Mouse (Mus musculus): ENCODE measurements around the gene Itga5. TPM values are rescaled to one million over a fixed set of nuclear protein-coding genes. Genes with fewer than 3 reads are reported as not detected.

Itga5 gene
- polyA plus RNA-seq, 1 experiment from 2014 or later = 30.0 TPM

DNA sequence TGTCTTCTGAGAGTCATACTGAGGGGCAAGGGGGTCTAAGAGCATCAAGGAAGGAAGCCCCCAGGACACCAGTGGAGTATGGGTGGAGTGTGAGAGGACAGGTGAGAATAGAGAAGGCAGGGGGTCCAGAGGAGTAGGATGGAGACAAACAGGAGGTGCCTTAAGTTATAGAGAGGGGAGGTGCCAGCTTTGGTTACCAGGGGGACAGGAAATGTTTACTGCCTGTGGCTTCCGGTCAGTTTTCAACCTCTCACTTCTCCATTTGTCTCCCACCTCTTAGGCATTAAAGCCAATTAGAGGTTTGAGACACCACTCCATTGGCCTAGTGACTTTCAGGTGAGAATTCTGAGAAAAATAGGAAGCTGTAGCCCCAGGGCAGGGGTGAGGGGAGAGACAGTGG, 5.3 kb downstream of the Itga5 start:
- H3K9me3 ChIP-seq (ENCODE audit: low read length) = no peaks in the 10 kb centered on the region
- no peak for DNase-seq (ENCODE audit: low spot score)
- no peak overlapping the region for H3K4me3 ChIP-seq (ENCODE audit: low read depth, low read length)
- no peak overlapping the region for H3K27ac ChIP-seq (ENCODE audit: low read length)
- H3K36me3 ChIP-seq (ENCODE audit: insufficient read depth, low read length) = 0 out of 2 replicates have a peak, but pooled peaks cover 5% of the 10 kb centered on the region
- WGBS = 39% methylated on average over 1 of the region's 1 CpGs
- no peak overlapping the region for H3K9ac ChIP-seq (replicated peaks; ENCODE audit: low read depth)
- no peak for ATAC-seq
- no peaks in the 10 kb centered on the region for H3K27me3 ChIP-seq (replicated peaks; ENCODE audit: insufficient read depth, low read length)
- TF ChIP-seq CTCF (IDR thresholded peaks at IDR 0.05) (no peak), EP300 (IDR thresholded peaks at IDR 0.05) (no peak)
- H3K4me1 ChIP-seq (ENCODE audit: insufficient read depth, low read depth, low read length) = peaks cover 3% of the 10 kb centered on the region; the same call in 1 of the 2 replicates
- no peak overlapping the region for H3K4me2 ChIP-seq (replicated peaks; ENCODE audit: low read depth, low read length)

DNA sequence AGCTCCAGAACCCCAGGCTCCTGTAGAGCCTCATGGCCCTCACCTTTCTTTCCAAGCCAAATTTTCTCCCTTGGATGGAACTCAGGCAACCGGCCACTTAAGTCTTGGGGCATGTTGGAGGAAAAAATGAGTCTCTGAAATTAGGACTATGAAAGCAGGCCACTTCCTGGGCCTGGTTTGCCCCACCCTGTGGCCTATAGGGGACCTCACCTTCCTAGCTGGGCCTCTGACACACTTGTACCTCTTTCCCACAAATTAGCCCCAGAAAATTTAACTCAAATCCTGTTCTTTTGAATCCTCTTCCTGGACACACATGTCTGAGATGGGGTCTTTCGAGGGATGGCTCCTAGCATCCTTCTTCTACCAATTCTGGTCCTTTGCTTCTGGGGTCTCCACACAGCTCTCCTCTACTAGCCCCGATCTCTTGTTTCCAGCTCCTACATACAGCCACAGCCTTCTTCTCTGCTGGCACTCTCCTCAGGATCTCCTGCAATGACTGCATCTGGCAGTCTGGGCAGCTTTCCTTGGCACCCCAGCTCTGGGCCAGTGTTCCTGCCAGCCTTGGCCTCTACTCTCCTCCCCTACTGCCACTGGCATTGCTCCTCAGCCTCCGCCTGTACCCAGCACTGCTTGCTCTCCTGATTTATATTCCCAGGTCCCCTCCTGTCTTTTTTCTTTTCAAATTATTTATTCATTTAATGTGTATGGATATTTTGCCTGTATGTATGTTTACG, 6.5 kb downstream of the Itga5 start:
- TF ChIP-seq EP300 (IDR thresholded peaks at IDR 0.05) = no peak
- TF ChIP-seq CTCF (IDR thresholded peaks at IDR 0.05) = no peak
- DNase-seq (ENCODE audit: low spot score) = no peak
- H3K4me1 ChIP-seq (ENCODE audit: insufficient read depth, low read depth, low read length) = peaks cover 3% of the 10 kb centered on the region; the same call in 1 of the 2 replicates

DNA sequence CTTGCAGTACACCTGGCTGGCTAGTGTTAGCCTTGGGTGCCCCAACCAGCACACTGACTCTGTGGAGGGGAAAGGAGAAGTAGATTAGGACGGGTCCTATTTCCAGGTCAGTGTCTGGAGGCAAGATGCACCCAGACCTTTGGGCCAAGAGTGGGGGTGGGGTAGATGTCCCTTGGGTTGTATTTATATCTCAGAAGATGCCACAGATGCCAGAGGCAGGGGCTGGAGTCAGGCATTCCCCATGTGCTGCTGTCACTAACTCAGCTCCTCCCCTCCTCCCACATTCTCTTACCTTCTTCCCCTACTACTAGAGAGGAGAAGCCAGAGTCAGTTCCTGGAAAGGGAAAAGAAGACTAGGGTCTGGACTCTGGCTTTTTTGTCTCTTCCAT, 7.4 kb downstream of the Itga5 start:
- peaks cover 5% of the 10 kb centered on the region; the same call in 1 of the 2 replicates for H3K36me3 ChIP-seq (ENCODE audit: insufficient read depth, low read length)
- H3K9ac ChIP-seq (replicated peaks; ENCODE audit: low read depth) = no peak overlapping the region
- no peaks in the 10 kb centered on the region for H3K27me3 ChIP-seq (replicated peaks; ENCODE audit: insufficient read depth, low read length)
- H3K9me3 ChIP-seq (ENCODE audit: low read length) = no peaks in the 10 kb centered on the region
- H3K4me1 ChIP-seq (ENCODE audit: insufficient read depth, low read depth, low read length) = peaks cover 3% of the 10 kb centered on the region; the same call in 1 of the 2 replicates
- H3K4me2 ChIP-seq (replicated peaks; ENCODE audit: low read depth, low read length) = no peak overlapping the region
- DNase-seq (ENCODE audit: low spot score) = no peak
- WGBS = 29% methylated on average over 1 of the region's 1 CpGs
- no peak overlapping the region for H3K27ac ChIP-seq (ENCODE audit: low read length)
- H3K4me3 ChIP-seq (ENCODE audit: low read depth, low read length) = no peak overlapping the region
- TF ChIP-seq CTCF (IDR thresholded peaks at IDR 0.05) (no peak), EP300 (IDR thresholded peaks at IDR 0.05) (no peak)
- no peak for ATAC-seq

More for the DNA sequence above, 6.5 kb downstream of the Itga5 start:
- ATAC-seq = no peak
- Histone ChIP-seq H3K4me2 (replicated peaks; ENCODE audit: low read depth, low read length) (no peak overlapping the region), H3K36me3 (ENCODE audit: insufficient read depth, low read length) (0 out of 2 replicates have a peak, but pooled peaks cover 5% of the 10 kb centered on the region), H3K27ac (ENCODE audit: low read length) (no peak overlapping the region), H3K9ac (replicated peaks; ENCODE audit: low read depth) (no peak overlapping the region), H3K9me3 (ENCODE audit: low read length) (no peaks in the 10 kb centered on the region), H3K4me3 (ENCODE audit: low read depth, low read length) (no peak overlapping the region), H3K27me3 (replicated peaks; ENCODE audit: insufficient read depth, low read length) (no peaks in the 10 kb centered on the region)
- WGBS = 82% methylated on average over 5 of the region's 5 CpGs

DNA sequence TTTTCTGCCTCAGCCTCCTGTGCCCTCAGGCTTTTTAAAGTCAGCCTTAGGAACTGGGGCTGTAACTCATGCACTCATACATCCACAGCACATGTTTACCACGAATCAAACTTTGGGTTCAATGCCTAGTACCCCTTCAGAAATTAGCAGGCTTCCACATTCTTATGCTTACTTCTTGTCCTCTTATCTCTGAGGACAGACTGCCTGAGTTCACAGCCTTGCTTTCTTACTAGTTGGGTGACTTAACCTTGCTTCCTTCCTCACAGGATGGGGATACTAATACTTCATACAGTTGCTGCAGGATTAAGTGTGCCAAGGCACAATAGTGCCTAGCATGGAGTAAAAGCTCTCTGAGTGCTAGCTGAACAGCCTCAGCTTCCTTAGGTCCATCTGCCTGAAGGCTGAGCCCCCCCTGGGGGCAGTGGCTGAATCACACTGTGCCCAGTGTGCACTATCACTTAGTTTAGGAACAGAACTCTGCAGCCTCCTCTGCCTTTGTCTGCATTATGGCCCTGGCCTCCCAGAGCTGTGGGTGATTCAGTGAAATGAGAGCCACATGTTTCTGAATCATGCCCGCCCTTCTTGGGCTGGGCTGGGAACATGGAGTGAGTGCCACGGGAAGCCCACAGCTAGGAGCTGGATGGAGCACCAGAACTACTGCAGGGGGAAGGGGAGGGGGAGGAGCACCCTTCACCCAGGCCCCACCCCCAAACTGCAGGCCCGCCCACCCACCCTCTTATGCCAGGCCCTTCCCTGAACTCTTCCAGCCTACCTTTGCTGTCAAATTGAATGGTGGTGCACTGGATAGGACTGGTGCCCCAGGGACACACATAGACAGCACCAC, 8.1 kb downstream of the Itga5 start:
- Histone ChIP-seq H3K27ac (ENCODE audit: low read length) (peak overlapping the region; percentile 2; the same call in 1 of the 2 replicates), H3K4me1 (ENCODE audit: insufficient read depth, low read depth, low read length) (peaks cover 3% of the 10 kb centered on the region; the same call in 1 of the 2 replicates), H3K9me3 (ENCODE audit: low read length) (no peaks in the 10 kb centered on the region), H3K4me2 (replicated peaks; ENCODE audit: low read depth, low read length) (no peak overlapping the region), H3K27me3 (replicated peaks; ENCODE audit: insufficient read depth, low read length) (no peaks in the 10 kb centered on the region), H3K9ac (replicated peaks; ENCODE audit: low read depth) (no peak overlapping the region), H3K36me3 (ENCODE audit: insufficient read depth, low read length) (peaks cover 8% of the 10 kb centered on the region; the same call in 1 of the 2 replicates), H3K4me3 (ENCODE audit: low read depth, low read length) (no peak overlapping the region)
- peak; percentile 28 for DNase-seq (ENCODE audit: low spot score)
- TF ChIP-seq EP300 (IDR thresholded peaks at IDR 0.05) (peak; percentile 30; the same call in 1 of the 2 replicates), CTCF (IDR thresholded peaks at IDR 0.05) (peak; percentile 9; the same call in 1 of the 2 replicates)
- 24% methylated on average over 4 of the region's 4 CpGs for WGBS
- peak; percentile 49 for ATAC-seq

DNA sequence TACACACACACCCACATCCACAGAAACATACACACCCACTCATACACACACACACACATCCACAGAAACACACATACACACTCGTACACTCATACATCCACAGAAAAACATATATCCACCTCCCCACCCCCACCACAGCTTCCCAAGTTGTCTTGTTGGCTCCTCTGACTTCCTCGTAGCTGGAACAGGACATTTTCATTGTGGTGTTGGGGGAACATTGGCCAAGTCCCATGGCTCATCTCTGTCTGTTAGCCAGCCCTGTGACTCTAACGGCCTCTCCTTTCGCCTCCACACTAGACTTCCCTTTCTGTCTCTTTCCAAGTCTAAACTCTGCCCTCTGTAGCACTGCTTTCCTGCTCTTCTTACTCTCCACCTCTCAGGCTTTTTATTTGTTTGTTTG, 8.7 kb downstream of the Itga5 start:
- no peak overlapping the region for H3K4me2 ChIP-seq (replicated peaks; ENCODE audit: low read depth, low read length)
- no peak for TF ChIP-seq EP300 (IDR thresholded peaks at IDR 0.05)
- TF ChIP-seq CTCF (IDR thresholded peaks at IDR 0.05) = no peak

DNA sequence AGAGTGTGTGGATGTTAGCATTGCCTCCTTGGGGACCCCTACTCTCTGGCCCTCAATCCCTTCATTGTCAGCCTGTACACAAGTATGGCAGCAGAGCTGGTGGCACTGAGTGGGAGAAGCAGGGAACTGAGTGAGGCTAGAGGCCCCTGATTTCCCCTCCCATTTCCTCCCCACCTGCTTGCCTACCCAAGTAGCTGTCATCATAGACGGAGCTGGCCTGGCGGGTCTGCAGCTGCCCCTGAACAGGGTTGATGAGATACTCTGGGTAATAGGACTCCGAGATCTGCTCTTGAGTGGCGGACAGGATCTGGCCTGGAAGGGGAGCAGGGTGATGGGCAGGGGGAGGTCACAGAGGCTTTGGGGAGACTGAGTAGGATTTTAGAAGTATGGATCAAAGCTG, 10.4 kb downstream of the Itga5 start:
- WGBS = 75% methylated on average over 4 of the region's 4 CpGs
- H3K4me1 ChIP-seq (ENCODE audit: insufficient read depth, low read depth, low read length) = no peaks in the 10 kb centered on the region
- no peak overlapping the region for H3K4me3 ChIP-seq (ENCODE audit: low read depth, low read length)
- no peak for DNase-seq (ENCODE audit: low spot score)
- peaks cover 10% of the 10 kb centered on the region; the same call in 1 of the 2 replicates for H3K36me3 ChIP-seq (ENCODE audit: insufficient read depth, low read length)
- no peak for ATAC-seq
- TF ChIP-seq EP300 (IDR thresholded peaks at IDR 0.05) = no peak
- no peak for TF ChIP-seq CTCF (IDR thresholded peaks at IDR 0.05)
- H3K4me2 ChIP-seq (replicated peaks; ENCODE audit: low read depth, low read length) = no peak overlapping the region
- no peaks in the 10 kb centered on the region for H3K9me3 ChIP-seq (ENCODE audit: low read length)
- no peak overlapping the region for H3K9ac ChIP-seq (replicated peaks; ENCODE audit: low read depth)
- no peak overlapping the region for H3K27ac ChIP-seq (ENCODE audit: low read length)
- no peaks in the 10 kb centered on the region for H3K27me3 ChIP-seq (replicated peaks; ENCODE audit: insufficient read depth, low read length)

More for the DNA sequence above, 8.7 kb downstream of the Itga5 start:
- DNase-seq (ENCODE audit: low spot score) = no peak
- Histone ChIP-seq H3K27me3 (replicated peaks; ENCODE audit: insufficient read depth, low read length) (no peaks in the 10 kb centered on the region), H3K9me3 (ENCODE audit: low read length) (no peaks in the 10 kb centered on the region), H3K4me3 (ENCODE audit: low read depth, low read length) (no peak overlapping the region), H3K9ac (replicated peaks; ENCODE audit: low read depth) (no peak overlapping the region), H3K4me1 (ENCODE audit: insufficient read depth, low read depth, low read length) (peaks cover 3% of the 10 kb centered on the region; the same call in 1 of the 2 replicates), H3K36me3 (ENCODE audit: insufficient read depth, low read length) (peaks cover 10% of the 10 kb centered on the region; the same call in 1 of the 2 replicates), H3K27ac (ENCODE audit: low read length) (no peak overlapping the region)
- 56% methylated on average over 4 of the region's 4 CpGs for WGBS
- ATAC-seq = no peak

Data from lung, postnatal 0 days (tissue).